ENCODE assay signal across 11 mouse cellular contexts in genomic region chr5:21488506-21488905, GRCm38 (mm10). TPM values are rescaled to one million over a fixed set of nuclear protein-coding genes. Genes with fewer than 3 reads are reported as not detected.
A peak's percentile ranks its signal among the peaks of the same experiment; 100 is the strongest.
DNase-seq lines count a peak whose midpoint lies in the region; ATAC-seq and TF ChIP-seq lines count a peak whose summit lies in the region.
"Had no signal": no experiment of that assay in that cellular context is flagged by ENCODE, and none has a peak within 500 bp of the region (broad histone marks: within the 10 kb centered on the region; RNA-seq: fewer than 3 reads in every experiment).

No protein-coding gene starts in this region.

- TF ChIP-seq POLR2A in heart, adult 2 months (IDR thresholded peaks at IDR 0.05; ENCODE audit: insufficient read depth, low read depth, low read length) = no peak
- TF ChIP-seq POLR2A in limb, embryonic 14.5 days (IDR thresholded peaks at IDR 0.05; ENCODE audit: borderline replicate concordance, extremely low read depth, insufficient read depth, insufficient read length) = no peak

- TF ChIP-seq CTCF in heart, adult 2 months (IDR thresholded peaks at IDR 0.05) = no peak

- no peaks in the 10 kb centered on the region for H3K36me3 ChIP-seq in forebrain, embryonic 14.5 days (ENCODE audit: control insufficient read depth, insufficient read depth, low read length)
- H3K36me3 ChIP-seq in forebrain, embryonic 16.5 days (ENCODE audit: control insufficient read depth, insufficient read depth) = no peaks in the 10 kb centered on the region
- no peaks in the 10 kb centered on the region for H3K36me3 ChIP-seq in midbrain, embryonic 11.5 days (ENCODE audit: control insufficient read depth, insufficient read depth, low read length)
- no peaks in the 10 kb centered on the region for H3K36me3 ChIP-seq in midbrain, embryonic 14.5 days (ENCODE audit: control insufficient read depth, insufficient read depth, low read length)
- no peaks in the 10 kb centered on the region for H3K36me3 ChIP-seq in heart, adult 2 months (ENCODE audit: control insufficient read depth, insufficient read depth, low read length)
- H3K36me3 ChIP-seq in limb, embryonic 14.5 days (ENCODE audit: control insufficient read depth, insufficient read depth, low read length) = no peaks in the 10 kb centered on the region
- H3K36me3 ChIP-seq: liver, embryonic 15.5 days had no signal

- H3K4me2 ChIP-seq in forebrain, embryonic 14.5 days (ENCODE audit: low read length) = no peak overlapping the region
- H3K4me2 ChIP-seq in forebrain, embryonic 16.5 days (ENCODE audit: low read length) = no peak overlapping the region
- no peak overlapping the region for H3K4me2 ChIP-seq in midbrain, embryonic 11.5 days
- no peak overlapping the region for H3K4me2 ChIP-seq in midbrain, embryonic 14.5 days (ENCODE audit: low read length)
- H3K4me2 ChIP-seq in limb, embryonic 14.5 days (replicated peaks; ENCODE audit: low read depth, low read length, severe bottlenecking) = no peak overlapping the region
- H3K4me2 ChIP-seq: liver, embryonic 15.5 days had no signal

- DNase-seq in forebrain, embryonic 14.5 days (ENCODE audit: low spot score) = peak; percentile 6
- DNase-seq in midbrain, embryonic 11.5 days (ENCODE audit: low spot score, missing footprints) = peak; percentile 39
- DNase-seq in midbrain, embryonic 14.5 days = no peak
- DNase-seq in heart, adult 2 months = peak; percentile 27
- DNase-seq in limb, embryonic 14.5 days (ENCODE audit: low spot score) = no peak
- no peak for DNase-seq in adrenal gland, adult 8-10 months
- DNase-seq in ovary, postnatal 10 days (ENCODE audit: low spot score) = no peak
- DNase-seq: gastrocnemius, postnatal 14 days; kidney, adult 11 months had no signal

- no peak for ATAC-seq in forebrain, embryonic 14.5 days
- no peak for ATAC-seq in forebrain, embryonic 16.5 days
- no peak for ATAC-seq in midbrain, embryonic 11.5 days (ENCODE audit: low FRiP score)
- ATAC-seq in midbrain, embryonic 14.5 days (ENCODE audit: low FRiP score, low TSS enrichment) = no peak
- no peak for ATAC-seq in limb, embryonic 14.5 days (ENCODE audit: low FRiP score, low read depth)

- no peak overlapping the region for H3K4me3 ChIP-seq in forebrain, embryonic 14.5 days (ENCODE audit: low read depth, low read length)
- H3K4me3 ChIP-seq in forebrain, embryonic 16.5 days (replicated peaks; ENCODE audit: low read length) = no peak overlapping the region
- no peak overlapping the region for H3K4me3 ChIP-seq in midbrain, embryonic 11.5 days (ENCODE audit: low read depth, low read length)
- H3K4me3 ChIP-seq in midbrain, embryonic 14.5 days (replicated peaks; ENCODE audit: low read depth, low read length) = no peak overlapping the region
- H3K4me3 ChIP-seq in heart, adult 2 months = no peak overlapping the region
- no peak overlapping the region for H3K4me3 ChIP-seq in limb, embryonic 14.5 days (replicated peaks; ENCODE audit: low read length)
- H3K4me3 ChIP-seq: liver, embryonic 15.5 days had no signal

- H3K9ac ChIP-seq in forebrain, embryonic 14.5 days (ENCODE audit: low read length) = no peak overlapping the region
- H3K9ac ChIP-seq in forebrain, embryonic 16.5 days (replicated peaks; ENCODE audit: low read depth, low read length) = no peak overlapping the region
- H3K9ac ChIP-seq in midbrain, embryonic 11.5 days (ENCODE audit: low read length) = no peak overlapping the region
- H3K9ac ChIP-seq in midbrain, embryonic 14.5 days (replicated peaks; ENCODE audit: low read length) = no peak overlapping the region
- no peak overlapping the region for H3K9ac ChIP-seq in heart, adult 2 months (ENCODE audit: low read depth, low read length)
- no peak overlapping the region for H3K9ac ChIP-seq in limb, embryonic 14.5 days (ENCODE audit: low read depth, low read length, severe bottlenecking)
- H3K9ac ChIP-seq: liver, embryonic 15.5 days had no signal

- H3K27ac ChIP-seq in forebrain, embryonic 14.5 days (ENCODE audit: low read depth, low read length) = no peak overlapping the region
- H3K27ac ChIP-seq in forebrain, embryonic 16.5 days (ENCODE audit: low read length) = no peak overlapping the region
- H3K27ac ChIP-seq in midbrain, embryonic 11.5 days (ENCODE audit: low read depth, low read length) = no peak overlapping the region
- H3K27ac ChIP-seq in midbrain, embryonic 14.5 days (replicated peaks; ENCODE audit: low read depth, low read length) = no peak overlapping the region
- no peak overlapping the region for H3K27ac ChIP-seq in heart, adult 2 months
- peak overlapping the region; percentile 33; the same call in 1 of the 2 replicates for H3K27ac ChIP-seq in limb, embryonic 14.5 days (replicated peaks; ENCODE audit: low read depth, low read length)
- H3K27ac ChIP-seq: liver, embryonic 15.5 days had no signal

- no peaks in the 10 kb centered on the region for H3K79me2 ChIP-seq in heart, adult 2 months (replicated peaks; ENCODE audit: control insufficient read depth, insufficient read depth, low read length)

- H3K9me3 ChIP-seq in forebrain, embryonic 14.5 days (replicated peaks; ENCODE audit: control insufficient read depth, low read length) = no peaks in the 10 kb centered on the region
- no peaks in the 10 kb centered on the region for H3K9me3 ChIP-seq in forebrain, embryonic 16.5 days (ENCODE audit: control insufficient read depth, low read length)
- no peaks in the 10 kb centered on the region for H3K9me3 ChIP-seq in midbrain, embryonic 11.5 days (ENCODE audit: control insufficient read depth, low read length)
- H3K9me3 ChIP-seq in midbrain, embryonic 14.5 days (ENCODE audit: control insufficient read depth, low read length) = no peaks in the 10 kb centered on the region
- H3K9me3 ChIP-seq in limb, embryonic 14.5 days (ENCODE audit: control insufficient read depth, low read length) = no peaks in the 10 kb centered on the region
- H3K9me3 ChIP-seq: liver, embryonic 15.5 days had no signal

- intact Hi-C loops in heart, adult 2 months (cut with DNase I) = no loop called here

- TF ChIP-seq EP300 in heart, adult 2 months (IDR thresholded peaks at IDR 0.05; ENCODE audit: insufficient read depth, low read depth, low read length) = no peak

- WGBS in forebrain, embryonic 14.5 days = 87% methylated on average over 5 of the region's 5 CpGs
- WGBS in forebrain, embryonic 16.5 days = 83% methylated on average over 5 of the region's 5 CpGs
- 95% methylated on average over 5 of the region's 5 CpGs for WGBS in midbrain, embryonic 11.5 days
- WGBS in midbrain, embryonic 14.5 days = 92% methylated on average over 5 of the region's 5 CpGs
- 42% methylated on average over 5 of the region's 5 CpGs for WGBS in heart, adult 2 months
- WGBS in limb, embryonic 14.5 days = 72% methylated on average over 5 of the region's 5 CpGs

- no peaks in the 10 kb centered on the region for H3K4me1 ChIP-seq in forebrain, embryonic 14.5 days (ENCODE audit: control insufficient read depth, insufficient read depth, low read length)
- peaks cover 5% of the 10 kb centered on the region; the same call in 1 of the 2 replicates for H3K4me1 ChIP-seq in forebrain, embryonic 16.5 days (replicated peaks; ENCODE audit: control insufficient read depth, insufficient read depth, low read length)
- H3K4me1 ChIP-seq in midbrain, embryonic 11.5 days (ENCODE audit: control insufficient read depth, insufficient read depth, low read length) = peaks cover 3% of the 10 kb centered on the region; the same call in 1 of the 2 replicates
- H3K4me1 ChIP-seq in midbrain, embryonic 14.5 days (ENCODE audit: control insufficient read depth, insufficient read depth, low read length) = no peaks in the 10 kb centered on the region
- H3K4me1 ChIP-seq in heart, adult 2 months (ENCODE audit: control insufficient read depth, insufficient read depth, low read length) = peaks cover 3% of the 10 kb centered on the region
- peaks cover 42% of the 10 kb centered on the region for H3K4me1 ChIP-seq in limb, embryonic 14.5 days (ENCODE audit: control insufficient read depth, insufficient read depth, low read length)
- H3K4me1 ChIP-seq: liver, embryonic 15.5 days had no signal

- H3K27me3 ChIP-seq in forebrain, embryonic 14.5 days (replicated peaks; ENCODE audit: control insufficient read depth, insufficient read depth, low read length) = no peaks in the 10 kb centered on the region
- no peaks in the 10 kb centered on the region for H3K27me3 ChIP-seq in forebrain, embryonic 16.5 days (replicated peaks; ENCODE audit: control insufficient read depth, insufficient read depth, low read length)
- H3K27me3 ChIP-seq in midbrain, embryonic 11.5 days (ENCODE audit: control insufficient read depth, insufficient read depth, low read length) = no peaks in the 10 kb centered on the region
- H3K27me3 ChIP-seq in midbrain, embryonic 14.5 days (ENCODE audit: control insufficient read depth, insufficient read depth, low read length) = no peaks in the 10 kb centered on the region
- H3K27me3 ChIP-seq in heart, adult 2 months (ENCODE audit: control insufficient read depth, insufficient read depth, low read length) = no peaks in the 10 kb centered on the region
- H3K27me3 ChIP-seq in limb, embryonic 14.5 days (ENCODE audit: control insufficient read depth, insufficient read depth, low read length) = no peaks in the 10 kb centered on the region
- H3K27me3 ChIP-seq: liver, embryonic 15.5 days had no signal

RNA-seq across cellular contexts. Expression of gene Lrrc17, which starts 54.9 kb away (rescaled TPM):
- 6.3 and 6.9 TPM in 2 replicates for polyA plus RNA-seq in forebrain, embryonic 14.5 days (2014; fragmentation: Nextera tagmentation; extraction: Ambion mirVana)
- polyA plus RNA-seq in forebrain, embryonic 16.5 days (2015; fragmentation: Nextera tagmentation; extraction: Ambion mirVana) = 3.3 and 5.0 TPM in 2 replicates
- polyA plus RNA-seq in midbrain, embryonic 11.5 days (2014; fragmentation: Nextera tagmentation; extraction: Ambion mirVana) = 14.0 and 17.0 TPM in 2 replicates
- 0.59 and 9.9 TPM in 2 replicates for polyA plus RNA-seq in midbrain, embryonic 14.5 days (2014; fragmentation: Nextera tagmentation; extraction: Ambion mirVana)
- 1 to 10 TPM; 2.0 to 3.1 TPM for total RNA-seq in heart, adult 2 months (2021)
- 2.7 and 4.7 TPM in 2 replicates for polyA plus RNA-seq in heart, adult 2 months (2012; rRNA removed)
- 87.7 and 102 TPM in 2 replicates for polyA plus RNA-seq in limb, embryonic 14.5 days (2012; rRNA removed)
- 109 and 116 TPM in 2 replicates for polyA plus RNA-seq in limb, embryonic 14.5 days (2014; fragmentation: Nextera tagmentation; extraction: Ambion mirVana)
- total RNA-seq in adrenal gland, adult 8-10 months (2022) = 1 to 10 TPM; 3.5 to 5.0 (median 3.9) TPM

Comparison
In these comparisons a context has a peak if more than half of its experiments do, and no peak if none do; other contexts are left out.
1. DNase-seq: peak in forebrain, embryonic 14.5 days (single experiment), midbrain, embryonic 11.5 days (single experiment) and heart, adult 2 months (2 of 2); none in midbrain, embryonic 14.5 days (single experiment), limb, embryonic 14.5 days (single experiment), adrenal gland, adult 8-10 months (single experiment) and ovary, postnatal 10 days (single experiment).